Mouse (Mus musculus) liver, adult 2 months (tissue): ENCODE measurements at regions not wholly inside any gene's neighbourhood (a gene's known extent, or its start where the extent isn't known, plus 50 kb on each side); places are given as distances from the start of the nearest gene placed in this dataset.

Experiments used
- CTCF ChIP-seq: fragments of 200-500 bp; IDR thresholded peaks from 2 replicates; pipeline ENCODE4 v1.5.1; 2011; ENCODE audit warnings: low read depth, low read length, control low read depth
- POLR2A ChIP-seq: fragments of 200-500 bp; IDR thresholded peaks from 2 replicates; pipeline ENCODE4 v1.6.1; 2011; ENCODE audit warnings: low read length, control low read depth; ENCODE audit not compliant: insufficient read depth; ENCODE audit errors: extremely low read depth

GRCm38 (mm10) chr6:81800822-81801221 is 122.6 kb upstream of the Gcfc2 start:
- TF ChIP-seq CTCF = no peak
- TF ChIP-seq POLR2A = no peak
